Mouse (Mus musculus): Measurements from ENCODE around the gene Atl2. TPM values are rescaled to one million over a fixed set of nuclear protein-coding genes. Genes with fewer than 3 reads are reported as not detected.

Gene Atl2
- total RNA-seq, 4 experiments from 2014 or later, result 140 to 155 (median 147) TPM

DNA sequence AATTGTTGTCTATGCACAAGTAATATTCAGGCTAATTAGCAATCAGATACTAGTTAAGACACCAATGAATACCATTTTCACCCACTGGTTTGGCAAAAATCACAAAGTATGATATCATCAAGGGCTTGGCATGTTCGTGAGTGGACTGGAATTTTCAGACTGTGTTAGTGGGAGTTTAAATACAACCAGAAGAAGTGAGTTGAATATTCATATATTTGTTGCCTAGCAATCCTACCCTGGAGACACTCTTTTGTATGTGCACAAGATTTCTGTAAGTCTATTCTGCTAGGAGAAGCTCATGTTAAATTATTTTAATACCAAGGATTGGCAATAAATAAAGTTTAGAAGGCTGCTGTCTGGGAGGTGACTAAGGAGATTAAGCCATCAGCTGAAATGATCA lies 71.5 kb downstream of the Atl2 start:
- no peak for DNase-seq (ENCODE audit: low spot score in 2 of 2)

DNA sequence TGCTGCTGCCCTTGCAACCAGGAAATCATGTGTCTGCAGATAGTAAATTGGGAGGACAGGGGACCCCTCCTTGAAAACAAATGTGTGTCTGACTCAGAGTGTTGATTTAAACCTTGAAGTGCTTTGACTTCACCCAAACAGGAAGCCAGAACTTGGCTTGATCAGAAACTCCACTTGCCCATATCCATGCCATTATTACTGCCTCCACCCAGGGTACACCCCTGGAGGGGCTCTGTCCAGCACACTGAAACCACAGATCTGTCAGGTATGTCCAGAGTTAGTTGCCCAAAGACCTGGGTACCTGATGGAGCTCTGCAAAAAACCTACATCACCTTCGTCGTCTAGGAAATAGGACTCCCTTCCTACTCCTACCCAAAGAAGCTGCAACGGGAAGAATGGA lies 77.0 kb downstream of the Atl2 start:
- DNase-seq (ENCODE audit: low spot score in 2 of 2), result no peak

- DNase-seq (ENCODE audit: low spot score in 2 of 2), result no peak
Measured at GRCm38 (mm10) chr17:79817995-79818394, 77.9 kb downstream of the Atl2 start.

DNA sequence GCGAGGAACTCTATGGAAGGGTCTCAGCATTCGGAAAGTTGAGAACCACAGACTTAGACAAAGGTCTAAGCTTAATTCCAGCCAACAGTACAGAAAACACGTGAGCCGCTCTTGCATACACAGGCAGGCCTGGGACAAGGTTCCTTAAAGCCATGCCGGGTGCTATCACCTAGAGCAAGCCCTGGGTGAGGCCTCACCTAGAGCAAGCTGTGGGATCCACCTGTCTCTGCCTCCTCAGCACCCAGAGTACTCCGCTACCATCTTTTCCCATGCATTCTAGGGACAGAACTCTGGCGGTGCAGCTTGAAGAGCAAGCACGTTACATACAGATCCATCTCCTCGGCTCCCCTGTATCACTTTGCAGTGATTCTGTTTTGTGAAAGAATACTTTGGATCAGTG lies 78.4 kb downstream of the Atl2 start:
- DNase-seq (ENCODE audit: low spot score in 2 of 2), result no peak

DNA sequence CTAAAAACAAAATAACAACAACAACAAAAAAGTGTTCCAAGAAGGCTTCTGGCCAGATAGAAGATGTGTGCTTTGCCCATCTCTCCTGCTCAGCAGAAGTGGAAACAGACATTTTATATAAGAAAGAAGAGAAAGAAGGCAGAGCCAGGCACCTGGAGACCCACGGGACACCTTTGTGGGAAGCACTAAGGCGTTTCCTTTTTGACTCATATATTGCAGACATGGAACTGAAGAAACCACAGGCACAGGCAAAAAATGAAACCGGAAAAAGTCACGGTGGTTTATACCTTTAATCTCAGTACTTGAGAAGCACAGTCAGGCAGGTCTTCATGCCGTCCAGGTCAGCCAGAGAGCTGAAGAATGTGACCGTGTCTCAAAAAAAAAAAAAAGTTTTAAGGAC lies 79.0 kb downstream of the Atl2 start:
- DNase-seq (ENCODE audit: low spot score in 2 of 2), result no peak

DNA sequence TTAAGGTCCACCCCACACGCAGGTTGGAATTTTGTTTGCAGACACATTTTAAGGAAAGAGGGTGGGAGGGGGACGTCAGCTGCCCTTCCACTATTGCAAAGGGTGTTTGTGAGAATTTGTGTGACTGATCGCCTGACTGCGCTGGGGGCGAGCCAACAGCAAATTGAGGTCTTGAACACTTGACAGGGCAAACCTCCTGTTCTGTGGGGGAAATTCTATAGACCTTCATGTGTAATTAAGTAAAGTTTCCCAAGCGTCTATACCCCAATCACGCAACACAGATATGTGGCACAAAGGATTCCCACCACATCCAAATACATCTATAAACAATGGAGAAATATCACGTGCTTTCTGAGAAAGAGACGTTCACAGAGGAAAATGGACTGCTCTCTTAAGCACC lies 85.5 kb downstream of the Atl2 start:
- no peak for DNase-seq (ENCODE audit: low spot score in 2 of 2)

GRCm38 (mm10) chr17:79809491-79810316 lies 86.2 kb downstream of the Atl2 start:
- DNase-seq (ENCODE audit: low spot score in 2 of 2), result no peak

DNA sequence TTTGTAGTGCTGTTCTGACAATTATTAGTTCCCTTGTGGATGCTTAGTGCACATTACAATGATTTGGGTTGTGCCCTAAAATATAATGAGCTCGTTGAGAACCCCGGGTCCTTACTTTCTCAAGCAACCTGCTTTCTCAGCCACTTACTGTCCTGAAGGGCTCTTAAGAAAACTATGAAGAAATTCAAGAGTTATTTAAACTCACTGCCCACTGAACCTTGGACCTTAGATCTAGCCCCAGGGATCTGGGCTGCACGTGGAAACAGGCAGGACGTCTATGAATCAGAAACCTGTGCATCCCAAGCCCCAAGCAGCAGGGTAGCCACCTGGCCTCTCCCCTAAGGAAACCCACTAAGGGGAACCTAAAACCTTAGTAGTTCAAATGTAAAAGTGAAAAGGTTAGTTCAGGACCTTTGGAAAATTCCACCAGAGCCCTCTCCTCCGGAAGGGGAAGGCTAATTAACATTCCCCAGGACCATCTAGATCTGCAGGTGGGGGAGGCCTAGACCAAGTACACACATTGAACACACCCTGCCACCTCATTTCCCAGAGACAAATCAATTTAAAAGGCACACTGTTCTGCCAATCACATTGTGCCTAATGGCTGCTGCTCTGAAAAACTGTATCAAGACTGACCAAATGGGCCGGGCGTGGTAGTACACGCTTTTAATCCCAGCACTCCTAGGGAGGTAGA lies 88.5 kb downstream of the Atl2 start:
- no peak for DNase-seq (ENCODE audit: low spot score in 2 of 2)

DNA sequence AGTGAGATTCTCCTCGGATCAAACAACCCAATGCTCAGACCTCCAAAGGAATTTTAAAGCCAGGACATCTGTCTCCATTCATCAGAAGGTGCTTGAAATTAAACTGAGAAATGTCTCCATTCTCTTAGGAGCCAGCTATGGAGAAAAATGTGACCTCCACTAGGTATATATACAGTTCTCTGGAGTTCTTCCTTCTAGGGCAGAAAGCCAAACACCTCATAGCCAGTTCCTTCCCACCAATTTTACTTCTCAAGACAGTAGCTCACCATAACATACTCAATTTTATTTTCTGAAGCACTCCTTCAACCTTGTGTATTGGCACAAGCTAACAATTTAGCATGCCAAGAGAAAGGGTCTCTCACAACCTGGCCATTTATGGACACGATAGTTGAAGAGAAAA lies 91.2 kb downstream of the Atl2 start:
- DNase-seq (ENCODE audit: low spot score in 2 of 2), result no peak

DNA sequence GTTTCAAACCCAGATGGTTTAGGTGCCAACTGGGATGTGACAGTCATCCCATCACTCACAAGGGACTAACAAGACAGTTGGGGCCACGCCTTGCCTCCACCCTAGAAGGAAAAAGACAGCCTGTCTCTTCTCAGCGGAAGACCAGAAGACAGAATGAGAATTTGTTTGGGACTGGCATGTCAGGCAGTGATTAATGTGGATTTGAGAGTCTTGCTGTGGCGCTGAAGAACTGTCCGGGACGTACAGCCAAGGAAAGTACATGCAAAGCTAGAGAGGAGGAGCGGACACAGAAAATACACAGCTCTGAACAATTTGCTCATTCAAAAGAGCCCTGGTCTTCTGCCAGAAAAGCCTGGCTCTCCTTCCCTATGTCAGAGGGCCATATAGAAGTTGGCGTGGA lies 93.9 kb downstream of the Atl2 start:
- no peak for DNase-seq (ENCODE audit: low spot score in 2 of 2)

GRCm38 (mm10) chr17:79798831-79799230 lies 97.1 kb downstream of the Atl2 start:
- no peak for DNase-seq (ENCODE audit: low spot score in 2 of 2)

Other genes starting within 250 kb of the Atl2 start
- under 1 TPM; 0.19 to 0.72 (median 0.54) TPM for gene Cyp1b1, start 181.1 kb downstream of the Atl2 start, total RNA-seq (2022)
- gene Hnrnpll, start 166.2 kb upstream of the Atl2 start, total RNA-seq (2022), result 10 to 100 TPM; 15.5 to 16.7 (median 16.0) TPM
- gene Galm, start 231.3 kb upstream of the Atl2 start, total RNA-seq (2022), result 1 to 10 TPM; 1.9 to 3.0 (median 2.4) TPM

Data from gastrocnemius, adult 8-10 months (tissue).